Mouse (Mus musculus) common myeloid progenitor, adult 5-6 weeks (primary cell): Measurements from ENCODE around the gene Zdhhc8. TPM values are rescaled to one million over a fixed set of nuclear protein-coding genes. Genes with fewer than 3 reads are reported as not detected.

Experiments used
- total RNA-seq: library from RNA; stranded (forward); fragments of 200-1000, 187-1606 nt; gene quantifications from 2 replicates; pipeline ENCODE4 v1.2.3, GENCODE M21; 2017

The Zdhhc8 gene
- total RNA-seq, 1 experiment from 2014 or later = 10.1 TPM

Other genes with a start within 250 kb of the Zdhhc8 start
- gene Dgcr6, start 182.3 kb downstream of the Zdhhc8 start, total RNA-seq = 17.8 and 20.9 TPM in 2 replicates
- gene Prodh, start 144.9 kb downstream of the Zdhhc8 start, total RNA-seq = 48.6 and 59.7 TPM in 2 replicates
- 1.3 and 2.6 TPM in 2 replicates for gene Rtn4r, start 107.5 kb downstream of the Zdhhc8 start, total RNA-seq
- not detected in 2 replicates for gene Ccdc188, start 17.3 kb downstream of the Zdhhc8 start, total RNA-seq
- gene Trmt2a, start 13.5 kb upstream of the Zdhhc8 start, total RNA-seq = 86.6 and 110 TPM in 2 replicates
- 518 and 584 TPM in 2 replicates for gene Ranbp1, start 13.6 kb upstream of the Zdhhc8 start, total RNA-seq
- gene Gm49776, start 23.2 kb upstream of the Zdhhc8 start, total RNA-seq = not detected in 2 replicates
- 60.0 and 60.6 TPM in 2 replicates for gene Dgcr8, start 54.1 kb upstream of the Zdhhc8 start, total RNA-seq
- 7.9 and 14.9 TPM in 2 replicates for gene Tango2, start 113.0 kb upstream of the Zdhhc8 start, total RNA-seq
- gene Arvcf, start 113.0 kb upstream of the Zdhhc8 start, total RNA-seq = 24.4 and 28.5 TPM in 2 replicates
- 50.3 and 66.4 TPM in 2 replicates for gene Txnrd2, start 191.2 kb upstream of the Zdhhc8 start, total RNA-seq
- 38.2 and 44.2 TPM in 2 replicates for gene Comt, start 191.7 kb upstream of the Zdhhc8 start, total RNA-seq